Comparison of ENCODE assay signal across 22 mouse cellular contexts in the genomic region with DNA sequence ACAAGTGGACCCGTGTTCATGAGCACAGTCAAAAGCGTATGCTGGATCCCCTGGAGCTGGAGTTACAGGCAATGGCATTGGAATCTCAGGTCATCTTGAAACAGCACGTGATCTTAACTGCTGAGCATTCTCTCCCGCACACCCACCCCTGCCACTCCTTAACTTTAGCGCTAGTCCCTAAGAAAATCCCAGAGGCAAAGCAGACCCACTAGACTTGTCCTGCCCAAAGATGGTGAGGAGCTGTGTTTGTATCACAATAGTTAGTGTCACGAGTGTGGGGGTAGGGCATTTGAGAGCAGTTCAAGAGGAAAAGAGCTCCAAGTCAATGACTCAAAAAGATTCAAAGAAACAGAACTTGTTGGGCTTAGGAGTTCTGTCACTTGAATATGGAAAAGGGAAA.
DNase-seq lines count a peak whose midpoint lies in the region; ATAC-seq lines count a peak whose summit lies in the region.
"Had no signal": no experiment of that assay in that cellular context is flagged by ENCODE, and none has a peak within 500 bp of the region (broad histone marks: within the 10 kb centered on the region; RNA-seq: fewer than 3 reads in every experiment).

No protein-coding gene starts in this region.

- H3K36me3 ChIP-seq in forebrain, embryonic 13.5 days (ENCODE audit: poor library complexity, severe bottlenecking): no peaks in the 10 kb centered on the region
- H3K36me3 ChIP-seq: embryonic facial prominence, embryonic 10.5 days; embryonic facial prominence, embryonic 12.5 days; forebrain, embryonic 12.5 days; forebrain, embryonic 15.5 days; G1E had no signal

- no peaks in the 10 kb centered on the region for H3K27me3 ChIP-seq in forebrain, embryonic 13.5 days
- H3K27me3 ChIP-seq: embryonic facial prominence, embryonic 12.5 days; forebrain, embryonic 12.5 days; forebrain, embryonic 15.5 days had no signal

- ATAC-seq in forebrain, embryonic 13.5 days: no peak
- ATAC-seq: activated CD4-positive, CD25-positive, alpha-beta regulatory T cell, adult 4 months; forebrain, embryonic 15.5 days; forebrain, postnatal 0 days; Patski had no signal

- no peak overlapping the region for H3K9ac ChIP-seq in forebrain, embryonic 13.5 days
- H3K9ac ChIP-seq: embryonic facial prominence, embryonic 12.5 days; forebrain, embryonic 12.5 days; forebrain, embryonic 15.5 days; forebrain, postnatal 0 days had no signal

- no peak overlapping the region for H3K27ac ChIP-seq in forebrain, embryonic 13.5 days
- H3K27ac ChIP-seq: embryonic facial prominence, embryonic 10.5 days; embryonic facial prominence, embryonic 12.5 days; forebrain, embryonic 12.5 days; forebrain, embryonic 15.5 days had no signal

- H3K4me1 ChIP-seq in forebrain, embryonic 13.5 days: no peaks in the 10 kb centered on the region
- H3K4me1 ChIP-seq: embryonic facial prominence, embryonic 10.5 days; embryonic facial prominence, embryonic 12.5 days; forebrain, embryonic 12.5 days; forebrain, embryonic 15.5 days had no signal

- no peak overlapping the region for H3K4me3 ChIP-seq in forebrain, embryonic 13.5 days
- H3K4me3 ChIP-seq: embryonic facial prominence, embryonic 10.5 days; embryonic facial prominence, embryonic 12.5 days; forebrain, embryonic 12.5 days; forebrain, embryonic 15.5 days had no signal

- DNase-seq in ES-CJ7 (ENCODE audit: low read depth, low spot score) (peak; percentile 89), R1 (ENCODE audit: low read depth, low spot score) (peak; percentile 81)
- peak; percentile 3 for DNase-seq in brain, adult 2 months (ENCODE audit: low read depth, low spot score)
- no peak for DNase-seq in heart, postnatal 4 days
- DNase-seq in thymus, postnatal 36 days: no peak
- DNase-seq: adrenal gland, adult 8-10 months; adrenal gland, postnatal 14 days; adrenal gland, postnatal 36 days; cerebellum, adult 11 months; cerebellum, adult 18-20 months; cerebellum, adult 8-10 months; cerebellum, adult 9-11 months; cerebellum, postnatal 25 days; forebrain, postnatal 0 days had no signal

- no peak overlapping the region for H3K4me2 ChIP-seq in forebrain, embryonic 13.5 days
- H3K4me2 ChIP-seq: embryonic facial prominence, embryonic 12.5 days; forebrain, embryonic 12.5 days; forebrain, embryonic 15.5 days had no signal

- WGBS in forebrain, embryonic 13.5 days: 86% methylated on average over 6 of the region's 6 CpGs

- no peaks in the 10 kb centered on the region for H3K9me3 ChIP-seq in forebrain, embryonic 13.5 days (replicated peaks)
- H3K9me3 ChIP-seq: embryonic facial prominence, embryonic 10.5 days; embryonic facial prominence, embryonic 12.5 days; forebrain, embryonic 12.5 days; forebrain, embryonic 15.5 days; G1E had no signal

Comparison
In these comparisons a context has a peak if more than half of its experiments do, and no peak if none do; other contexts are left out.
1. DNase-seq: peak in ES-CJ7 (single experiment), R1 (single experiment) and brain, adult 2 months (single experiment); none in heart, postnatal 4 days (single experiment) and thymus, postnatal 36 days (0 of 2).